In the genomic region with DNA sequence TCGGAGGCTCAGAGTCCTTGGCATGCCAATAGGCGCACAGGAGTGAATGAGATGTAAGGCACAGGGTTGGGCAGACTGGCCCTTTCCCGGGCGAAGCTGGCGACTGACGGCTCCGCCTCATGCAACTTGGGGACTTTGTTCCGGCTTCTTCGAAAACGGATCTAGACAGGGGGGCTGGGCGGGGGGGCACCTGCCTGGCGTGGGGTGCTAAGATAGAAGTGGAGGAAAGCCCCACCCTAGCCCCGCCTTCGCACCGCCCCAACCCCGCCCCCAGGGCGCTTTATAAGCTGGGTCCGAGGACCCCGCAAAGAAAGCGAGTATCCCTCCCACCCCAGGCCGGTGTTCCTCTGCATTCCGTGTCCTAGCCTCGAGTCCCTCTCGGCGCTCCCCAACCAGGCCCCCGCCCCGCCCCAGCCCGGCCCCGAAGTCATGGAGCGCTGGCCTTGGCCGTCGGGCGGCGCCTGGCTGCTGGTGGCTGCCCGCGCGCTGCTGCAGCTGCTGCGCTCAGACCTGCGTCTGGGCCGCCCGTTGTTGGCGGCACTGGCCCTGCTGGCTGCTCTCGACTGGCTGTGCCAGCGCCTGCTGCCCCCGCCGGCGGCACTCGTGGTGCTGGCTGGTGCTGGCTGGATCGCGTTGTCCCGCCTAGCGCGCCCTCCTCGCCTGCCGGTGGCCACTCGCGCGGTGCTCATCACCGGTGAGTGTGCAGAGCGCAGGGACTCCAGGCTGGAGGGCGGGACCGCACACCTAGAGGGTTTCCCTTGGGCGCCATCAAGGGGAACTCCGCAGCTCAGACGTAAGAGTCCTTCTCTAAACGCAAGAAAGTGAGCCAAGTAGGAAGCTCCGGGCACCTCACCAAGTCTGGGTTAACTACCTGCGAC, we compare ENCODE assay signal across 8 mouse cellular contexts. TPM values are rescaled to one million over a fixed set of nuclear protein-coding genes. Genes with fewer than 3 reads are reported as not detected.
A peak's percentile ranks its signal among the peaks of the same experiment; 100 is the strongest.
DNase-seq lines count a peak whose midpoint lies in the region; ATAC-seq lines count a peak whose summit lies in the region.

Gene Hsd11b2, plus strand, starts transcription at position 320 of the 878 bp plus-strand sequence.

- H3K9me3 ChIP-seq in embryonic facial prominence, embryonic 13.5 days = no peaks in the 10 kb centered on the region

- peaks cover 17% of the 10 kb centered on the region for H3K36me3 ChIP-seq in embryonic facial prominence, embryonic 13.5 days

- H3K4me1 ChIP-seq in embryonic facial prominence, embryonic 13.5 days = peaks cover 31% of the 10 kb centered on the region

- peak within 1 kb of the TSS; percentile 97 for H3K4me2 ChIP-seq in embryonic facial prominence, embryonic 13.5 days

- H3K4me3 ChIP-seq in embryonic facial prominence, embryonic 13.5 days = peak within 1 kb of the TSS; percentile 60

- peak within 1 kb of the TSS; percentile 72 for H3K9ac ChIP-seq in embryonic facial prominence, embryonic 13.5 days

- intact Hi-C loops in heart, postnatal 14 days (cut with DNase I) = no loop called here

- WGBS in embryonic facial prominence, embryonic 13.5 days = under 1% methylated on average over 66 of the region's 68 CpGs

- 0 out of 2 replicates have a peak within 1 kb of the TSS, but pooled peaks have one; percentile 28 for H3K27ac ChIP-seq in embryonic facial prominence, embryonic 13.5 days

- peaks cover 43% of the 10 kb centered on the region for H3K27me3 ChIP-seq in embryonic facial prominence, embryonic 13.5 days

- peak; percentile 38 for ATAC-seq in embryonic facial prominence, embryonic 13.5 days (ENCODE audit: insufficient number of reproducible peaks, insufficient read depth, low FRiP score, low TSS enrichment, low read depth)

- peak; percentile 81 for DNase-seq in CD4-positive, CD25-positive, alpha-beta regulatory T cell, adult 2 months (ENCODE audit: low read depth, low spot score)
- peak; percentile 75 for DNase-seq in MN1 (ENCODE audit: low spot score)
- DNase-seq in heart, postnatal 14 days = peak; percentile 53 to 59
- peak; percentile 67 to 73 for DNase-seq in kidney, postnatal 36 days
- peak; percentile 62 for DNase-seq in lung, postnatal 10 days
- peak; percentile 68 for DNase-seq in retina, embryonic 14.5 days (ENCODE audit: low spot score)
- no peak for DNase-seq in ovary, adult 18-20 months (ENCODE audit: low spot score)

RNA-seq across cellular contexts. Expression of gene Hsd11b2, which starts in this region (rescaled TPM):
- polyA plus RNA-seq in embryonic facial prominence, embryonic 13.5 days (2015; fragmentation: Nextera tagmentation; extraction: Ambion mirVana) = 0.87 and 1.1 TPM in 2 replicates
- 1 to 10 TPM in 1 of 2 experiments, under 1 TPM in 1; 0.53 to 1.0 TPM for total RNA-seq in heart, postnatal 14 days (2021)
